Mouse (Mus musculus) neural tube, embryonic 13.5 days (tissue): ENCODE measurements at regions not wholly inside any gene's neighbourhood (a gene's known extent, or its start where the extent isn't known, plus 50 kb on each side); places are given as distances from the start of the nearest gene placed in this dataset.

ENCODE experiments used
- ATAC-seq: fragments of 200-750 bp; cut with Nextera tagmentation; 2 replicates; pipeline ENCODE4 v1.8.0; 2017; ENCODE audit warnings: low read depth, mild to moderate bottlenecking, moderate TSS enrichment, moderate library complexity
- H3K27ac ChIP-seq: fragments of 300-500 bp; sonication (generic); replicated peaks from 2 replicates; pipeline ENCODE4 v1.5.1; 2015; ENCODE audit warnings: moderate library complexity, mild to moderate bottlenecking, inconsistent platforms
- H3K27me3 ChIP-seq: fragments of 300-500 bp; sonication (generic); 2 replicates; pipeline ENCODE4 v1.6.1; 2015; ENCODE audit warnings: mild to moderate bottlenecking, inconsistent platforms
- H3K36me3 ChIP-seq: fragments of 300-500 bp; sonication (generic); 2 replicates; pipeline ENCODE4 v1.6.1; 2015; ENCODE audit warnings: mild to moderate bottlenecking, inconsistent platforms
- H3K4me1 ChIP-seq: fragments of 300-500 bp; sonication (generic); replicated peaks from 2 replicates; pipeline ENCODE4 v1.6.1; 2015; ENCODE audit warnings: inconsistent platforms
- H3K4me2 ChIP-seq: fragments of 300-500 bp; sonication (generic); 2 replicates; pipeline ENCODE4 v1.6.1; 2015; ENCODE audit warnings: inconsistent platforms, mild to moderate bottlenecking, moderate library complexity
- H3K4me3 ChIP-seq: fragments of 300-500 bp; sonication (generic); 2 replicates; pipeline ENCODE4 v1.5.1; 2015; ENCODE audit warnings: mild to moderate bottlenecking, inconsistent platforms
- H3K9ac ChIP-seq: fragments of 300-500 bp; sonication (generic); 2 replicates; pipeline ENCODE4 v1.6.1; 2015; ENCODE audit warnings: moderate library complexity, mild to moderate bottlenecking, inconsistent platforms
- H3K9me3 ChIP-seq: fragments of 300-500 bp; sonication (generic); 2 replicates; pipeline ENCODE4 v1.6.1; 2016; ENCODE audit warnings: inconsistent platforms
- WGBS: fragments of 180-500 bp; shearing (Covaris S2); methylation state at CpG from one replicate; pipeline ENCODE4 v1.1.7; 2015; 5-methylcytosine and 5-hydroxymethylcytosine counted together

DNA sequence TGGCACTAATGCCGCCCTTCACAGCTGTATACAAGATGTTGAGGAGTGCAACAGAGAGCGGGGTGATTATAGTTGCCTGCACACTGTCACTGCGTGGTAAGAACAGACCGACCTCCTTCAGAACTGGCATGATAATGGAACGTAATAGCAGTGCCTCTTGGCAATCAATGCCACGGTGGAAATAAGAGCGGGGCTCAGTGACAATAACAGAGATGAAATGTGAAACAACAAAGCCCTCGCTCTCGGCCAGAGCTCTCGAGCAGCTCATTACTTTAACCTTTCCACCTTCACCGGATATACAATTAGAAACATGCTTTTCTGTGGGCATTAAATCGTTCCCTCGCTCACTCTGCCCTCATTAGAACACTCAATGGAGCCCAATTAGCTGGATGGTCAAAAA is 277.7 kb upstream of the Nt5e start:
- 71% methylated on average over 13 of the region's 13 CpGs for WGBS
- no peak overlapping the region for H3K4me3 ChIP-seq
- no peaks in the 10 kb centered on the region for H3K27me3 ChIP-seq
- H3K36me3 ChIP-seq, result no peaks in the 10 kb centered on the region
- ATAC-seq, result no peak
- no peaks in the 10 kb centered on the region for H3K4me1 ChIP-seq
- no peak overlapping the region for H3K9ac ChIP-seq
- H3K9me3 ChIP-seq, result no peaks in the 10 kb centered on the region
- no peak overlapping the region for H3K4me2 ChIP-seq
- H3K27ac ChIP-seq, result no peak overlapping the region

GRCm38 (mm10) chr9:88049792-88050191 is 277.2 kb upstream of the Nt5e start:
- no peak for ATAC-seq
- Histone ChIP-seq H3K9me3 (no peaks in the 10 kb centered on the region), H3K9ac (no peak overlapping the region), H3K27ac (no peak overlapping the region), H3K4me3 (no peak overlapping the region), H3K4me1 (no peaks in the 10 kb centered on the region), H3K27me3 (no peaks in the 10 kb centered on the region), H3K36me3 (no peaks in the 10 kb centered on the region), H3K4me2 (no peak overlapping the region)
- WGBS, result 87% methylated on average over 4 of the region's 4 CpGs

GRCm38 (mm10) chr9:88058551-88058950 is 268.4 kb upstream of the Nt5e start:
- Histone ChIP-seq H3K4me1 (no peaks in the 10 kb centered on the region), H3K9ac (no peak overlapping the region), H3K27me3 (no peaks in the 10 kb centered on the region), H3K4me2 (no peak overlapping the region), H3K4me3 (no peak overlapping the region), H3K27ac (no peak overlapping the region), H3K36me3 (no peaks in the 10 kb centered on the region), H3K9me3 (no peaks in the 10 kb centered on the region)
- ATAC-seq, result no peak
- 68% methylated on average over 4 of the region's 4 CpGs for WGBS

DNA sequence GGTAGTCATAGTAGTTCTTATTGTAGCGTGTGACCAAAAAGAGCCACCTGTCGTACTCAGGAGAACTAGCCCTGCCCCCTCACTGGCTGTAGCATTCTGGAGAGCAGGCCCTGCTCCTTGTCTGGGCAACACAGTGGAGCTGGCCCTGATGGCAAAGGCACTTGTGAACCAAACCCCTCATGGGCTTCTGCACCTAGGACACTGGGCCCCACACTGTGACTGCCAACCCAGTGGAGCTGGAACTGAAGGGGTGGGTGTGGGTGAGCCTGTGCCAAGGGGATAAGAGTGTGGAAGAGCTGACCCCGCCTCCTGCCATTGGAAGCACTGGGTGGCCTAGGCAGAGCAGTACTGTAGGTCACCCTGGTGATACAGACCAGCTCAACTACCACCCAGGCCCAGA is 268.0 kb upstream of the Nt5e start:
- no peak for ATAC-seq
- H3K27ac ChIP-seq, result no peak overlapping the region
- WGBS, result 83% methylated on average over 3 of the region's 3 CpGs
- no peak overlapping the region for H3K4me2 ChIP-seq
- H3K9me3 ChIP-seq, result no peaks in the 10 kb centered on the region
- peaks cover 2% of the 10 kb centered on the region for H3K4me1 ChIP-seq
- no peaks in the 10 kb centered on the region for H3K36me3 ChIP-seq
- H3K4me3 ChIP-seq, result no peak overlapping the region
- H3K9ac ChIP-seq, result no peak overlapping the region
- no peaks in the 10 kb centered on the region for H3K27me3 ChIP-seq

DNA sequence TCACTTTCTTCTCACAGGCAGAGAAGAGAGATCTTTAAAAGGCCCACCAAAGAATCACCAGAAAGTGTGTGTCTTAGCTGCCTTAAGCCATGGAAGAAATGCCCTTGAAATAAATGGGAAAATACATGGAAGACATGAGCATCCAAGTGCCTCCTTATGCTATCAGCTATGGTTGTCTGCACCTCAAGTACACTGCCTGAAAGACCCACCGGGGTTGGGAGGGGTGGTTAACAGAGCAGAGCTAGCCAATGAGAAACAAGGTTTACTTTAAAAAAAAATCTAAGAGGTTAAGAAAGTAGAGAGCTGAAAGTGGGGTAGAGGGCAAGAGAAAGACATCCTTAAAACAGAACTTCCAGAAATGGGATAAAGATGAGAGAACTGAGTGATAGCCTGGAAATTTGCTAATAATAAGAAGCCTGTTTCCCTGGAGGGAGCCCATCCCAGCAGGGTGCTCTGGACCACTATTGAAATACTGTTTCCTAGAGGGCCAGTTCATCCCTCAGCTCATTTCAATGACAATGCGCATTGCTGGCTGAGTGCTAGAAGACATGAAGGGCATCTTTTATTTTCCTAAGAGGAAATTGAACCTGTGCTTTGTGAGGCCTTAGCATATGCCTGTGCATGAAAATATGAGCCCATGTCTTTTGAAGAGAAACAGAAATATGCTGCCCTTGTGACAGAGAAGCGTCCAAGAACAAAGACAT is 262.9 kb upstream of the Nt5e start:
- Histone ChIP-seq H3K9ac (no peak overlapping the region), H3K9me3 (no peaks in the 10 kb centered on the region), H3K4me1 (peaks cover 15% of the 10 kb centered on the region), H3K27me3 (no peaks in the 10 kb centered on the region), H3K36me3 (no peaks in the 10 kb centered on the region), H3K4me2 (no peak overlapping the region), H3K27ac (no peak overlapping the region), H3K4me3 (no peak overlapping the region)
- WGBS, result 21% methylated on average over 3 of the region's 3 CpGs
- no peak for ATAC-seq

DNA sequence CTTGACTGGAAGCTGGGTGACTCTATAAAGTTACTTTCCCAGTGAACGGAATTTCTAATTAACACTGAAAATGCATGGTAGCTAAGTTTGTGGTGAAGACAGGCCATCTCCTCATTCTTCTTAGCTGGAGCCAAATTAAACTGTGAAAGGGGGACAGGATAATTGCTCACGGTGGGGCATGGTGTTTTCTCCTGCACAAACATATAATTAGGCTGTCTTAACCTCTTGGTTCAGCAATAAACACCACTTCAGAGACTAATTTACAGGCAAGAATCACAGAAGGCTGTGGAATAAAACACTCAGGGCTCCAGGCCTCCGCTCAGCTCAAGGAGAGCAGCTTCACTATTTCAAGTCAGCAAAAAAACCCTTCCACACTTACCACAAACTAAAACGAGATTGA is 261.9 kb upstream of the Nt5e start:
- 31% methylated on average over 4 of the region's 4 CpGs for WGBS
- no peak for ATAC-seq
- H3K27me3 ChIP-seq, result no peaks in the 10 kb centered on the region

DNA sequence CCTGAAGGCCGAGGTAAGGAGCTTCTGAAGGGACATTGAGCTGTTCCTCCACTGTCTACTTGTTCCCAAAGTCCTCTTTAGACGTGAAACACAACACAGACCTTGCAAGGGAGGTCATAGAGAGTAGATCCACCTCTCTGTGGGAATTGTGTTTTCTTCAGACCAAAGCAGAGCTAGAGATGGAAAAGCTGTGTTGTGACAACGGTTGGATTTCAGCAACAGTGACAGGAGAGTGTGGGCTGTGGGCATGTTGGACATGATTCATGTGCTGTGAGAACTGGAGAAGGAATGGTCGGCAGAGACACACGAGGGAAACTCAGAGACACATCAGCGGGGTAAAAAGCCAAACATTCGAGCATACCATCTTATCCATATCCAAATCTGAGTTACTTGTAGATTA is 261.2 kb upstream of the Nt5e start:
- Histone ChIP-seq H3K9me3 (no peaks in the 10 kb centered on the region), H3K27ac (no peak overlapping the region), H3K36me3 (no peaks in the 10 kb centered on the region), H3K4me2 (no peak overlapping the region), H3K9ac (no peak overlapping the region), H3K4me1 (peaks cover 15% of the 10 kb centered on the region), H3K27me3 (no peaks in the 10 kb centered on the region), H3K4me3 (no peak overlapping the region)
- 79% methylated on average over 7 of the region's 7 CpGs for WGBS
- ATAC-seq, result no peak

More for the DNA sequence above, 261.9 kb upstream of the Nt5e start:
- Histone ChIP-seq H3K9ac (no peak overlapping the region), H3K4me3 (no peak overlapping the region), H3K4me2 (no peak overlapping the region), H3K36me3 (no peaks in the 10 kb centered on the region), H3K27ac (no peak overlapping the region), H3K9me3 (no peaks in the 10 kb centered on the region), H3K4me1 (peaks cover 15% of the 10 kb centered on the region)

GRCm38 (mm10) chr9:88068322-88068721 is 258.7 kb upstream of the Nt5e start:
- H3K4me1 ChIP-seq, result peaks cover 15% of the 10 kb centered on the region
- H3K9ac ChIP-seq, result no peak overlapping the region
- no peak overlapping the region for H3K27ac ChIP-seq
- H3K4me2 ChIP-seq, result no peak overlapping the region
- H3K27me3 ChIP-seq, result no peaks in the 10 kb centered on the region
- H3K9me3 ChIP-seq, result no peaks in the 10 kb centered on the region
- WGBS, result 94% methylated on average over 8 of the region's 8 CpGs
- H3K4me3 ChIP-seq, result no peak overlapping the region
- no peaks in the 10 kb centered on the region for H3K36me3 ChIP-seq
- ATAC-seq, result no peak

DNA sequence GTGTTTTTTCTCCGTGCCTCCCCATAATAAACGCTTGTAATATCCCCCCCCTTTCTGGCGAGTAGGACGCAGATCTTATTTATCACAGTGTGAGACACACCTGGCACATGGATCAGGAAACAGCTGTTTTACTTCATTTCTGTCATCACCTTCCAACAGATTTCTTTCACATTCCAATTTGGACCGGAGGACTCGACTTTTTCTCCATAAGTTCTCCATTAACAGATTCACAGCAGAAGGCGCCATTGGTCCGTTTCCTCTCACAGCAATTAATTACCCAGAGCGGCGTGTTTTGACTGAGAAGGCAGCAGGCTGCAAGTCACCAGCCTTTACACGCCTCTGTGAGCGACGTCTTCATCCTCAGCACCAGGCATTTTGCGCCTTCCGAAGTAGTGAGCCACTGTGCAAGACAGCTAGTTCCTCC is 258.1 kb upstream of the Nt5e start:
- Histone ChIP-seq H3K36me3 (no peaks in the 10 kb centered on the region), H3K4me1 (peaks cover 14% of the 10 kb centered on the region), H3K27me3 (no peaks in the 10 kb centered on the region), H3K9ac (no peak overlapping the region), H3K9me3 (no peaks in the 10 kb centered on the region), H3K4me3 (no peak overlapping the region), H3K27ac (no peak overlapping the region), H3K4me2 (no peak overlapping the region)
- no peak for ATAC-seq
- WGBS, result 67% methylated on average over 15 of the region's 15 CpGs

DNA sequence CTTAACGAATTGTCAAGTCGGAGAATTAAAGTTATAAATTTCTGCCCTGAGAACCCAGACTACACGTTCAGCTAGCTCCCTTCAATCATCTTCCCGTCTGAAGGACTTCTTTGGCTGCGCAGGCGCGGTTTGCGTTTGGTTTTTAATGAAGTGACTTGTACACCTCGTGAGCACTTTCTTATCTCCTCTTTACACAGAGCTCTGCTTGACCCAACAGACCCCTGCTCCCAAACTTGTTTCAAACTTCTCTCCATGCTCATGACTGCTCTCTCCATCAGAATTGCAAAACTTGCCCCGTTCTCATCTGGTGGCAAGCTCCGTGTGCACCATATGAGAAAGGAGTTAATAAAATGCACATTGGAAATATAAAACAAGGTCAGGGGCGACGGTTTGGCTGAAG is 257.2 kb upstream of the Nt5e start:
- no peak overlapping the region for H3K4me3 ChIP-seq
- H3K9ac ChIP-seq, result no peak overlapping the region
- H3K9me3 ChIP-seq, result no peaks in the 10 kb centered on the region
- no peaks in the 10 kb centered on the region for H3K36me3 ChIP-seq
- H3K27ac ChIP-seq, result no peak overlapping the region
- H3K4me2 ChIP-seq, result no peak overlapping the region
- WGBS, result 82% methylated on average over 13 of the region's 13 CpGs
- no peak for ATAC-seq
- H3K4me1 ChIP-seq, result peaks cover 5% of the 10 kb centered on the region; the same call in 1 of the 2 replicates
- H3K27me3 ChIP-seq, result no peaks in the 10 kb centered on the region

GRCm38 (mm10) chr9:88073165-88073564 is 253.8 kb upstream of the Nt5e start:
- no peaks in the 10 kb centered on the region for H3K9me3 ChIP-seq
- no peaks in the 10 kb centered on the region for H3K36me3 ChIP-seq
- H3K9ac ChIP-seq, result no peak overlapping the region
- H3K27ac ChIP-seq, result no peak overlapping the region
- no peak overlapping the region for H3K4me2 ChIP-seq
- H3K27me3 ChIP-seq, result no peaks in the 10 kb centered on the region
- H3K4me3 ChIP-seq, result no peak overlapping the region
- WGBS, result 18% methylated on average over 6 of the region's 6 CpGs
- no peaks in the 10 kb centered on the region for H3K4me1 ChIP-seq
- no peak for ATAC-seq

DNA sequence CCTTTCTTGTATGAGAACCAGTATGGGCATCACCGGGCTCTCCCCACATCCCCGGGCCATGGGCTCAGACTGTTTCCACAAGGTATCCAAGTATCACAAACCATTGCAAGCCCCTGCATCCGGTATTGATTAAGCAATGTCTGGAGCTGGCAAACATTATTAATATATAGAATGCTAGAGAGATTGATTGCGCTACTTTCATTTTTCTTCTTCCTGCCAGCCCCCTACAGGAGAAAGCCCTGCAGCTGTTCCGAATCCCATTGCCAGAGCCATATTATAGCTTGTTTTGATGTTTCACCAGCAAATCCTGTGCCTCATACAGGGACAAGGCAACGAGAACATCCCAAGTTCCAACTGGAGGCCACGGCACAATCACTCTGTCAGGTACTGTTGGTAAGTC is 253.4 kb upstream of the Nt5e start:
- no peak for ATAC-seq
- WGBS, result 54% methylated on average over 7 of the region's 7 CpGs
- H3K9me3 ChIP-seq, result no peaks in the 10 kb centered on the region
- H3K4me2 ChIP-seq, result no peak overlapping the region
- no peak overlapping the region for H3K4me3 ChIP-seq
- H3K9ac ChIP-seq, result no peak overlapping the region
- H3K27ac ChIP-seq, result no peak overlapping the region
- no peaks in the 10 kb centered on the region for H3K36me3 ChIP-seq
- no peaks in the 10 kb centered on the region for H3K27me3 ChIP-seq
- H3K4me1 ChIP-seq, result no peaks in the 10 kb centered on the region

DNA sequence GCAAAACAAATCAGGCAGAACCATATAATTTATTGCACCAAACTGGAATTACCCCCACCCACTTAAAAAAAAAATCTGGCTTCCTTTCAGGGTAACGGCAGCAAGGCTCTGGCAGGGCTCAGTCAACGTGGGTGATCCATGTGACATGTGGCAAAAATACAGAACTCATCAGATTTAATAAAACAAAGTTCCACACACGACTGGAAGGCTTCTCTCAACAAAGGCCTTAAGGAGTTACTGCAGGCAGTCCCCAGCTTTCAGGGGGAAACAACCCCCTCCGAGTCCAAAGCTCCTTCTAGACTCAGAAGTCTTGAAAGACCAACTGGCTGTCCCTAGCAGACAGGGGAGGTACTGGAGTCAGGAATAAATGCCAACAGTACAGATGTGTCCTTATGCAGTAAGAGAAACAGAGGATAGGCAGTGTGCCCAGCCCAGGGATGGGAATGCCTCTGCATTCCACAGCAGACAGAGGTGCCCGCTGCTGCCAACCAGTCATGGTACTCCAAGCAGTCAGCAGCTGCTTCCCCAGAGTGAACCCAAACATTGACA is 244.0 kb upstream of the Nt5e start:
- H3K9ac ChIP-seq, result no peak overlapping the region
- 44% methylated on average over 5 of the region's 5 CpGs for WGBS
- H3K36me3 ChIP-seq, result no peaks in the 10 kb centered on the region
- H3K27ac ChIP-seq, result no peak overlapping the region
- no peaks in the 10 kb centered on the region for H3K9me3 ChIP-seq
- no peak for ATAC-seq
- H3K4me1 ChIP-seq, result no peaks in the 10 kb centered on the region
- H3K4me3 ChIP-seq, result no peak overlapping the region
- H3K4me2 ChIP-seq, result no peak overlapping the region
- no peaks in the 10 kb centered on the region for H3K27me3 ChIP-seq
